Mouse (Mus musculus): ENCODE results near the gene 4930451I11Rik. TPM values are rescaled to one million over a fixed set of nuclear protein-coding genes. Genes with fewer than 3 reads are reported as not detected.
A peak's percentile ranks its signal among the peaks of the same experiment; 100 is the strongest.

Gene 4930451I11Rik
- polyA plus RNA-seq, 1 experiment: 114 TPM

DNA sequence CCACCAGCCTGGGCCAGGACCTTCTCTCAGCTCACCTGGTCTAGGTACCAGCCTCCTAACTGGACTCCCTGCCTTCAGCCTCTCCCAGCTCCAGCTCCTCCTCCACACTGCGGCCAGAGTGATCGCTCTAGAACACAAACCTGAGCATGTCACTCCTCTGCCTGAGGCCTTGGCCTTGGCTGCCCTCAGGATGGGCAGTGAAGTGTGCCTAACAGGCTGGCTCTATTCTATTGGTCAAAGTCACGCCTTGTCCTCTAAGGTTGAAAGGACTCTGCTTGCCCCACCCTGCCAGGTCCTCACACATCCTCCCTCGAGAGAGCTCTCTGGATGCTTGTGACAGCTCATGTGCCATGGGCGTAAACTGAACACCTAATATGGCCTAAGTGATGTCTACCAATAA is 22.0 kb upstream of the 4930451I11Rik start:
- Histone ChIP-seq H3K4me3 (ENCODE audit: control insufficient read depth, low read depth, low read length) (no peak overlapping the region), H3K27me3 (ENCODE audit: control insufficient read depth, insufficient read depth, low read length) (no peaks in the 10 kb centered on the region), H3K4me1 (ENCODE audit: control insufficient read depth, insufficient read depth, low read length) (peaks cover 11% of the 10 kb centered on the region), H3K36me3 (ENCODE audit: control insufficient read depth, insufficient read depth, low read length) (no peaks in the 10 kb centered on the region; the same call in 1 of the 2 replicates), H3K27ac (ENCODE audit: control insufficient read depth, insufficient read depth, low read depth, low read length) (no peak overlapping the region)
- TF ChIP-seq POLR2A (IDR thresholded peaks at IDR 0.05; ENCODE audit: control insufficient read depth, low read depth, low read length) (no peak), CTCF (IDR thresholded peaks at IDR 0.05; ENCODE audit: control insufficient read depth, insufficient read depth, insufficient replicate concordance, low read depth, low read length) (no peak)

DNA sequence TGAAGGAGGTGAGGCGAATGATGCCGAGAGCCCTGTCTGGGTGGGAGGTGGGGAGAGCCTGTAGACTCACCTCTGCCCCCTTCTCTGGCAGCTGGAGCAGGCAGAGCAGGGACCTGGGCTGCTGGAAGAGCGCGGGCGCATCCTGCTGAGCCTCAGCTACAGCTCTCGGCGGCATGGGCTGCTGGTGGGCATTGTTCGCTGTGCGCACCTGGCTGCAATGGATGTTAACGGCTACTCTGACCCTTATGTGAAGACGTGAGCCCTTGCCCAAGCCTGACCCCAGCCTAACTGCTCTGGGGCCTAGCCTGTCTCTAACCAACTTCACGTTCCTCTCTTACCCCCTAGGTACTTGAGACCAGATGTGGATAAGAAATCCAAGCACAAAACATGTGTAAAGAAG is 19.8 kb upstream of the 4930451I11Rik start:
- TF ChIP-seq CTCF (IDR thresholded peaks at IDR 0.05; ENCODE audit: control insufficient read depth, insufficient read depth, insufficient replicate concordance, low read depth, low read length) (no peak), POLR2A (IDR thresholded peaks at IDR 0.05; ENCODE audit: control insufficient read depth, low read depth, low read length) (no peak)
- H3K36me3 ChIP-seq (ENCODE audit: control insufficient read depth, insufficient read depth, low read length): no peaks in the 10 kb centered on the region; the same call in 1 of the 2 replicates
- no peaks in the 10 kb centered on the region for H3K27me3 ChIP-seq (ENCODE audit: control insufficient read depth, insufficient read depth, low read length)
- H3K27ac ChIP-seq (ENCODE audit: control insufficient read depth, insufficient read depth, low read depth, low read length): no peak overlapping the region
- H3K4me1 ChIP-seq (ENCODE audit: control insufficient read depth, insufficient read depth, low read length): peaks cover 21% of the 10 kb centered on the region
- H3K4me3 ChIP-seq (ENCODE audit: control insufficient read depth, low read depth, low read length): no peak overlapping the region

DNA sequence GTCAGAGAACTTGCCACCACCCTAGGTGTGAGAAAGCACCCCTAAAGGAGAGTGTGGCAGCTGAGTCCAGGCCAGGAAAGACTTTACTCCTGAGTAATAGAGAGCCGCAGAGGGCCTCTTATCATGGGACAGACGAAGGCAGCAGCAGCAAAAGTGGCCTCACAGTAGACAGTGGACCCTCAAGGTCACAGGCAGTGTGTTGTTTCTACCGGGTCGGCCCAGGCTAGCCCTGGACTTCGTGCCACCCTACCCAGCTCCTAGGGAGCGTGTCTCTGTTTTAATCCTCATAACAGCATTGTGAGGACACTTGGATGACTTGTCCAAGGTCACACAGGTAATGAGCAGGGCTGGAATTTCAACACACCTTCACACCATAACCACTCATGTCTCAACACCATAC is 18.7 kb upstream of the 4930451I11Rik start:
- Histone ChIP-seq H3K27me3 (ENCODE audit: control insufficient read depth, insufficient read depth, low read length) (no peaks in the 10 kb centered on the region), H3K27ac (ENCODE audit: control insufficient read depth, insufficient read depth, low read depth, low read length) (no peak overlapping the region), H3K4me3 (ENCODE audit: control insufficient read depth, low read depth, low read length) (no peak overlapping the region), H3K36me3 (ENCODE audit: control insufficient read depth, insufficient read depth, low read length) (no peaks in the 10 kb centered on the region), H3K4me1 (ENCODE audit: control insufficient read depth, insufficient read depth, low read length) (peaks cover 21% of the 10 kb centered on the region)
- TF ChIP-seq CTCF (IDR thresholded peaks at IDR 0.05; ENCODE audit: control insufficient read depth, insufficient read depth, insufficient replicate concordance, low read depth, low read length) (no peak), POLR2A (IDR thresholded peaks at IDR 0.05; ENCODE audit: control insufficient read depth, low read depth, low read length) (no peak)

DNA sequence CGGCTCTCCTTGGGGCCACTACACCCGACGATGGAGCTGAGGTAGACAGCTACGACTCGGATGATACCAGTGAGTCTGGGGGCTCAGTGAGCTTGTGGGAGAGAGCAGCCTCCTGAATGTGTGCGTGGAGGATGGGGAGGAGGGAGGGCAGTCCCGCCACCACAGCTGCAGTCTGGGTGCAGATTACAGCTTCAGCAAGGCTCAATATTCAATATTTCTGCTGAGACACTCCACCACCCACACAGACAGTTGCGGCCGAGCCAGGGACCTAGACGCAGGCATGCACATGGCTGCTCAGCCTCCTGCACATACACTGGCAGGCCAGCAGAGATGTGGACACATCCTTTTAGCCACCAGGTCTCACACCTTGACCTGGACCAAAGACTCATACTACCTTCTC is 17.4 kb upstream of the 4930451I11Rik start:
- no peak overlapping the region for H3K27ac ChIP-seq (ENCODE audit: control insufficient read depth, insufficient read depth, low read depth, low read length)
- no peaks in the 10 kb centered on the region for H3K27me3 ChIP-seq (ENCODE audit: control insufficient read depth, insufficient read depth, low read length)
- H3K36me3 ChIP-seq (ENCODE audit: control insufficient read depth, insufficient read depth, low read length): no peaks in the 10 kb centered on the region
- TF ChIP-seq POLR2A (IDR thresholded peaks at IDR 0.05; ENCODE audit: control insufficient read depth, low read depth, low read length): no peak
- TF ChIP-seq CTCF (IDR thresholded peaks at IDR 0.05; ENCODE audit: control insufficient read depth, insufficient read depth, insufficient replicate concordance, low read depth, low read length): no peak
- H3K4me1 ChIP-seq (ENCODE audit: control insufficient read depth, insufficient read depth, low read length): peaks cover 21% of the 10 kb centered on the region
- no peak overlapping the region for H3K4me3 ChIP-seq (ENCODE audit: control insufficient read depth, low read depth, low read length)

DNA sequence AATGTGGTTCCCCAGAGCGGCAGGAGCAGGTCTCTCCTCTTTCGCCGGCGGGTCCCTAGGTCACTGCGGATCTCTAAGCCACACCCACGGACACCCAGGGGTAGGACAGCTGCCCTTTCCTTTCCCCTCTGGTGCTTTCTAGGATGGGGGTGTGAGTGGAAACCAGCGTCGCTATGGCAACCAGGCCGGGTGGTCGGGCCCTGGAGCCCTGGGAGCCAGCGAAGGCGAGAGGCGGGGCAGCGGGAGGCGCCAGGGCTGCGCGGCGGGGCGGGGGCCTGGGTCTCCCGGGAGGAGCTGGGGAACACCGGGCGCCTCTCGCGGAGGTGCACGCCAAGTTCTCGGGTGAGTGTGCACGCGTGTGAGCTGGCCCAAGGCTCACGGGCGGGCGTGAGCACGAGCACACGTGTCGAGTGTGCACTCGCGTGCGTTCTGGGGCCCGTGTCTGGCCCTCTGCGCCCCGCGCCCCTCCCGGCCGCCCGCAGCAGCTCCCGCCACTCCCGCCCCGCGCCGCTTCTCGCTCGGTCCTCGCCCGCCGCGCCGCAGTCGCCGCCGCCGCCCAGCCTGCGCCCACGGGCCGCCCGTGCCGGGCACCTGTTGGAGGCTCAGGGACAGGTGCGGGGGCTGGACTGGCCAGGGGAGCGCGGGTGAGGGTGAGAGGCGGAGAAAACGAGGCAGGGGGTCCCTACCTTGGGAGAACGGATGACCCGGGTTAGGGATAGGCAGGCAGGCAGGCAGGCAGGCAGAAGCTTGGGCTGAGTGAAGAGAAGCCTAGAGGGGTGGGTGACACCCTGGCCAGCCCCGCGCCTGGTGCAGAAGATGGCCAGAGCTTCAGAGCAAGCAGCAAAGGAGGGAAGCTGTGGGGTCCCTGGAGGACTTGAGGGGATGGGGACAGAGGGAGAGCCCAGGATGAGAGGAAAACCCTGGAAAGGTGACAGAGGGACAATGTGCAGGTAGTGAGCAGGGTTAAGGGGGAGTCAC is 16.3 kb upstream of the 4930451I11Rik start:
- TF ChIP-seq POLR2A (IDR thresholded peaks at IDR 0.05; ENCODE audit: control insufficient read depth, low read depth, low read length) (no peak), CTCF (IDR thresholded peaks at IDR 0.05; ENCODE audit: control insufficient read depth, insufficient read depth, insufficient replicate concordance, low read depth, low read length) (no peak)
- peaks cover 21% of the 10 kb centered on the region for H3K4me1 ChIP-seq (ENCODE audit: control insufficient read depth, insufficient read depth, low read length)
- peak overlapping the region; percentile 46 for H3K4me3 ChIP-seq (ENCODE audit: control insufficient read depth, low read depth, low read length)
- no peaks in the 10 kb centered on the region for H3K27me3 ChIP-seq (ENCODE audit: control insufficient read depth, insufficient read depth, low read length)
- H3K27ac ChIP-seq (ENCODE audit: control insufficient read depth, insufficient read depth, low read depth, low read length): no peak overlapping the region
- no peaks in the 10 kb centered on the region for H3K36me3 ChIP-seq (ENCODE audit: control insufficient read depth, insufficient read depth, low read length)

DNA sequence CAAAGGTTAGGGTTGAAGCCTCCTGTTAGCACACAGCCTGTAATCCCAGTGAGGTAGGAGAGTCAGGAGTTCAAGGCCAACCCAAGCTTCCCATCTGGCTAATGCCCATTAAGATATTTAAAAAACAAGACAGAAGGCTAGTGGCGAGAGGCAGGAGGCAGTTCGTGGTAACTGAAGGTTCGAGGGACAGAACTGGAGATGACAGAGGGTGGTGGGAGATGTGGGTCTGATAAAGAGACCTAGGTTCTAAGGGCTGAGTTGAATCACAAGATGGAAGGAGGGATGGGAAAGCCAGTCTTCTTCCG is 15.6 kb upstream of the 4930451I11Rik start, which contains the start of gene Doc2a:
Gene Doc2a, plus strand, starts transcription at position 301 of the 305 bp plus-strand sequence.
- Histone ChIP-seq H3K27me3 (ENCODE audit: control insufficient read depth, insufficient read depth, low read length) (no peaks in the 10 kb centered on the region), H3K4me3 (ENCODE audit: control insufficient read depth, low read depth, low read length) (peak within 1 kb of the TSS; percentile 46), H3K27ac (ENCODE audit: control insufficient read depth, insufficient read depth, low read depth, low read length) (no peak within 1 kb of the TSS), H3K4me1 (ENCODE audit: control insufficient read depth, insufficient read depth, low read length) (peaks cover 21% of the 10 kb centered on the region), H3K36me3 (ENCODE audit: control insufficient read depth, insufficient read depth, low read length) (no peaks in the 10 kb centered on the region)
- no peak for TF ChIP-seq POLR2A (IDR thresholded peaks at IDR 0.05; ENCODE audit: control insufficient read depth, low read depth, low read length)
- TF ChIP-seq CTCF (IDR thresholded peaks at IDR 0.05; ENCODE audit: control insufficient read depth, insufficient read depth, insufficient replicate concordance, low read depth, low read length): no peak

DNA sequence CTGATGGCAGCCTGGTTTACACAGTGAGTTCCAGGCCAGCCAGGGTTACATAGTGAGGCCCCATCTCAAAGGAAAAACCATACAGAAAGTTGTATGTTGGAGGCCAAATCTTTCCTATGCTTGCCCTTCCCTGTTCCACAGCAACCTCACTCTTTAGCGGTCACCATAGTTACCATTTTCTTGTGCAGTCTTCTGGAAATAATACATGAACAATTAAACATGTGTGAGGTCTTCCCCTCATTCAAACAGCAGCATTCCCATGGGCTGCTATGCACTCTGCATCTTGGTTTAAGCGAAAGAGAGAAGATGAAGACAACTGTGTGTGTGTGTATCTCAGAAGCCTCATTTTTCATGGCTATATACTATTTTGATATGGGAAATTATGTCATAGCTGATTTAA is 14.1 kb upstream of the 4930451I11Rik start:
- H3K27ac ChIP-seq (ENCODE audit: control insufficient read depth, insufficient read depth, low read depth, low read length): no peak overlapping the region

More for the DNA sequence above, 14.1 kb upstream of the 4930451I11Rik start:
- no peak overlapping the region for H3K4me3 ChIP-seq (ENCODE audit: control insufficient read depth, low read depth, low read length)
- TF ChIP-seq CTCF (IDR thresholded peaks at IDR 0.05; ENCODE audit: control insufficient read depth, insufficient read depth, insufficient replicate concordance, low read depth, low read length) (no peak), POLR2A (IDR thresholded peaks at IDR 0.05; ENCODE audit: control insufficient read depth, low read depth, low read length) (no peak)
- H3K36me3 ChIP-seq (ENCODE audit: control insufficient read depth, insufficient read depth, low read length): no peaks in the 10 kb centered on the region
- peaks cover 19% of the 10 kb centered on the region for H3K4me1 ChIP-seq (ENCODE audit: control insufficient read depth, insufficient read depth, low read length)
- H3K27me3 ChIP-seq (ENCODE audit: control insufficient read depth, insufficient read depth, low read length): no peaks in the 10 kb centered on the region
